In the genomic region with DNA sequence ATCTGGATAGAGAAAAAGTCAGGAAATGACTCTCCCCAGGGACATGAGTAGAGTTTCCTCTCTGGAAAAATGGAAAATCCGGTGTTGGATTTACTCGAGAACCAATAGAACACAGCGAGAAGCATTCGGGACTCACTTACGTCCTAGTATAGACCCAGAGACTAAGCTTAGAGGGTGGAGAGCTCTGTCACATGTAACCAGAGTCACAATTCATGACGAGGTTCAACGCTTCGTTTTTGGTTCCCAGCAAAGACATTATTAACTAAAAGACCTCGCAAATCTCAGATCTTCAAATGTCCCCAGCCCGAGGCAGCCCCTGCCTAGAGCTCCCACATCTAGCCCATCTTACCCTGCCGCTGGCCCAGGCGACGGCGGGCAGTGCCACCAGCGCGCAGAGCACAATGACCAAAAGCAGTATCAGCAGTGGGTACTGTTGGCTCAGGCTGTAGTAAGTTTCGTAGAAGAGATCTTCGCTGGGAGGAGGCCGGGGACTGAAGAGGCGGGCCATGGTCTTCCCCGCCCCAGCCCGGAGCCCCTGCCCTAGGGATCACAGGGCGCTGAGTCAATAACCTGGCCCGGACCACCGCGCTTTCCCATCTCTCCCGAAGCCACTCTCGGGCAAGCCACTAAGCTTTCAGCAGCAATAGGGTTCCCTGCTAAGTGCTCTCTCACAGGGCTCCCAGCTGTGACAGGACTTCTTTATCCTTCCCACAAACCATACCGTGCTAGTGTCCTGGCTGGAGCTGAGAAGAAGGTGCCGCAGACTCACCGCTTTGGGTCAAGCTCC, we compare ENCODE assay signal across 8 mouse cellular contexts. TPM values are rescaled to one million over a fixed set of nuclear protein-coding genes. Genes with fewer than 3 reads are reported as not detected.
DNase-seq lines count a peak whose midpoint lies in the region; ATAC-seq and TF ChIP-seq lines count a peak whose summit lies in the region.

No protein-coding gene starts in this region.

- no peak for ATAC-seq in forebrain, embryonic 11.5 days (replicated peaks; ENCODE audit: low FRiP score)
- no peak for ATAC-seq in hindbrain, embryonic 11.5 days (ENCODE audit: low FRiP score)
- no peak for ATAC-seq in liver, embryonic 12.5 days
- no peak for ATAC-seq in neural tube, embryonic 14.5 days (ENCODE audit: low read depth)
- ATAC-seq in activated CD4-positive, CD25-positive, alpha-beta regulatory T cell, adult 4 months, result no peak

- H3K4me3 ChIP-seq in thymus, adult 2 months (ENCODE audit: control insufficient read depth, insufficient read depth, low read length), result no peak overlapping the region
- peak overlapping the region; percentile 17; the same call in 1 of the 2 replicates for H3K4me3 ChIP-seq in forebrain, embryonic 11.5 days (ENCODE audit: low read depth, low read length)
- peak overlapping the region; percentile 29 for H3K4me3 ChIP-seq in hindbrain, embryonic 11.5 days (ENCODE audit: low read depth, low read length)
- peak overlapping the region; percentile 31 for H3K4me3 ChIP-seq in liver, embryonic 12.5 days
- H3K4me3 ChIP-seq in neural tube, embryonic 14.5 days (ENCODE audit: low read depth, low read length), result peak overlapping the region; percentile 26

- no peaks in the 10 kb centered on the region for H3K9me3 ChIP-seq in forebrain, embryonic 11.5 days (ENCODE audit: control insufficient read depth, low read length)
- H3K9me3 ChIP-seq in hindbrain, embryonic 11.5 days (ENCODE audit: control insufficient read depth, low read length), result no peaks in the 10 kb centered on the region
- no peaks in the 10 kb centered on the region for H3K9me3 ChIP-seq in liver, embryonic 12.5 days (replicated peaks)
- H3K9me3 ChIP-seq in neural tube, embryonic 14.5 days (ENCODE audit: control insufficient read depth, low read length), result no peaks in the 10 kb centered on the region

- H3K27me3 ChIP-seq in thymus, adult 2 months (ENCODE audit: control insufficient read depth, insufficient read depth, low read length), result no peaks in the 10 kb centered on the region
- peaks cover 53% of the 10 kb centered on the region for H3K27me3 ChIP-seq in forebrain, embryonic 11.5 days (ENCODE audit: control insufficient read depth, insufficient read depth, low read length)
- peaks cover 56% of the 10 kb centered on the region for H3K27me3 ChIP-seq in hindbrain, embryonic 11.5 days (ENCODE audit: control insufficient read depth, insufficient read depth, low read length)
- peaks cover 83% of the 10 kb centered on the region for H3K27me3 ChIP-seq in liver, embryonic 12.5 days (replicated peaks)
- H3K27me3 ChIP-seq in neural tube, embryonic 14.5 days (ENCODE audit: control insufficient read depth, insufficient read depth, low read length), result peaks cover 35% of the 10 kb centered on the region

- H3K9ac ChIP-seq in forebrain, embryonic 11.5 days (ENCODE audit: low read length), result peak overlapping the region; percentile 14; the same call in 1 of the 2 replicates
- H3K9ac ChIP-seq in hindbrain, embryonic 11.5 days (ENCODE audit: low read depth, low read length), result 0 out of 2 replicates have a peak overlapping the region, but pooled peaks have one; percentile 31
- no peak overlapping the region for H3K9ac ChIP-seq in liver, embryonic 12.5 days
- no peak overlapping the region; the same call in 1 of the 2 replicates for H3K9ac ChIP-seq in neural tube, embryonic 14.5 days (replicated peaks; ENCODE audit: low read depth, low read length)

- TF ChIP-seq CTCF in thymus, adult 2 months (IDR thresholded peaks at IDR 0.05; ENCODE audit: borderline replicate concordance, control insufficient read depth, extremely low read depth, insufficient read depth, low read length, poor library complexity), result no peak

- peak overlapping the region; percentile 36 for H3K4me2 ChIP-seq in forebrain, embryonic 11.5 days (ENCODE audit: low read depth, low read length, severe bottlenecking)
- H3K4me2 ChIP-seq in hindbrain, embryonic 11.5 days (replicated peaks; ENCODE audit: low read depth, low read length), result peak overlapping the region; percentile 32
- H3K4me2 ChIP-seq in liver, embryonic 12.5 days, result peak overlapping the region; percentile 44
- H3K4me2 ChIP-seq in neural tube, embryonic 14.5 days (ENCODE audit: low read depth, low read length), result peak overlapping the region; percentile 37; the same call in 1 of the 2 replicates

- no peak for TF ChIP-seq POLR2A in thymus, adult 2 months (IDR thresholded peaks at IDR 0.05; ENCODE audit: control insufficient read depth, extremely low read depth, insufficient read depth, low read length, poor library complexity)

- peaks cover 10% of the 10 kb centered on the region for H3K4me1 ChIP-seq in thymus, adult 2 months (replicated peaks; ENCODE audit: control insufficient read depth, insufficient read depth, low read length)
- peaks cover 3% of the 10 kb centered on the region; the same call in 1 of the 2 replicates for H3K4me1 ChIP-seq in forebrain, embryonic 11.5 days (replicated peaks; ENCODE audit: control insufficient read depth, insufficient read depth, low read length)
- H3K4me1 ChIP-seq in hindbrain, embryonic 11.5 days (replicated peaks; ENCODE audit: control insufficient read depth, insufficient read depth, low read length), result peaks cover 5% of the 10 kb centered on the region
- peaks cover 37% of the 10 kb centered on the region for H3K4me1 ChIP-seq in liver, embryonic 12.5 days
- 0 out of 2 replicates have a peak, but pooled peaks cover 3% of the 10 kb centered on the region for H3K4me1 ChIP-seq in neural tube, embryonic 14.5 days (ENCODE audit: control insufficient read depth, insufficient read depth, low read length)

- no peak overlapping the region for H3K27ac ChIP-seq in thymus, adult 2 months (ENCODE audit: control insufficient read depth, insufficient read depth, low read length)
- H3K27ac ChIP-seq in forebrain, embryonic 11.5 days (ENCODE audit: low read depth, low read length), result no peak overlapping the region
- H3K27ac ChIP-seq in hindbrain, embryonic 11.5 days (ENCODE audit: low read depth, low read length), result no peak overlapping the region
- no peak overlapping the region for H3K27ac ChIP-seq in liver, embryonic 12.5 days
- no peak overlapping the region for H3K27ac ChIP-seq in neural tube, embryonic 14.5 days (ENCODE audit: low read depth, low read length)

- peak; percentile 0 for DNase-seq in thymus, adult 2 months
- no peak for DNase-seq in thymus, adult 18-20 months
- DNase-seq in forebrain, embryonic 11.5 days (ENCODE audit: low spot score), result no peak
- peak; percentile 54 for DNase-seq in hindbrain, embryonic 11.5 days (ENCODE audit: low spot score)
- no peak for DNase-seq in layer of hippocampus, adult 8-10 months (ENCODE audit: low spot score in 2 of 2)

- H3K36me3 ChIP-seq in thymus, adult 2 months (ENCODE audit: control insufficient read depth, insufficient read depth, low read length), result no peaks in the 10 kb centered on the region
- no peaks in the 10 kb centered on the region for H3K36me3 ChIP-seq in forebrain, embryonic 11.5 days (ENCODE audit: control insufficient read depth, insufficient read depth, low read length)
- no peaks in the 10 kb centered on the region for H3K36me3 ChIP-seq in hindbrain, embryonic 11.5 days (ENCODE audit: control insufficient read depth, insufficient read depth, low read length)
- H3K36me3 ChIP-seq in liver, embryonic 12.5 days, result peaks cover 8% of the 10 kb centered on the region; the same call in 1 of the 2 replicates
- H3K36me3 ChIP-seq in neural tube, embryonic 14.5 days (ENCODE audit: control insufficient read depth, insufficient read depth, low read length), result no peaks in the 10 kb centered on the region

- 72% methylated on average over 31 of the region's 31 CpGs for WGBS in thymus, adult 2 months
- WGBS in forebrain, embryonic 11.5 days, result 1% methylated on average over 31 of the region's 31 CpGs
- WGBS in hindbrain, embryonic 11.5 days, result 1% methylated on average over 31 of the region's 31 CpGs
- WGBS in liver, embryonic 12.5 days (ENCODE audit: insufficient replicate concordance), result 6% methylated on average over 31 of the region's 31 CpGs
- WGBS in neural tube, embryonic 14.5 days, result 2% methylated on average over 31 of the region's 31 CpGs

RNA-seq across cellular contexts. Expression of a gene that starts 0.5 kb away (rescaled TPM):
- 7.4 and 11.2 TPM in 2 replicates for polyA plus RNA-seq in thymus, adult 2 months (2012; rRNA removed)
- 6.1 and 7.2 TPM in 2 replicates for polyA plus RNA-seq in forebrain, embryonic 11.5 days (2014; fragmentation: Nextera tagmentation; extraction: Ambion mirVana)
- 6.6 and 7.6 TPM in 2 replicates for polyA plus RNA-seq in hindbrain, embryonic 11.5 days (2014; fragmentation: Nextera tagmentation; extraction: Ambion mirVana)
- polyA plus RNA-seq in liver, embryonic 12.5 days (2016; fragmentation: Nextera tagmentation; extraction: Ambion mirVana), result 2.9 and 3.6 TPM in 2 replicates
- 1.9 and 3.9 TPM in 2 replicates for polyA plus RNA-seq in neural tube, embryonic 14.5 days (2014; fragmentation: Nextera tagmentation; extraction: Ambion mirVana)
- under 1 TPM in 1 of 2 experiments, not detected in 1; 0.08 TPM for polyA plus RNA-seq in activated CD4-positive, CD25-positive, alpha-beta regulatory T cell, adult 4 months (2017; shearing (Covaris generic))
- total RNA-seq in layer of hippocampus, adult 8-10 months (2022), result 1 to 10 TPM; 3.4 to 6.8 (median 4.8) TPM

RNA-seq across cellular contexts. Expression of a gene that starts 5.3 kb away (rescaled TPM):
- 66.8 and 84.4 TPM in 2 replicates for polyA plus RNA-seq in thymus, adult 2 months (2012; rRNA removed)
- polyA plus RNA-seq in forebrain, embryonic 11.5 days (2014; fragmentation: Nextera tagmentation; extraction: Ambion mirVana), result 6.6 and 9.7 TPM in 2 replicates
- 11.0 and 12.9 TPM in 2 replicates for polyA plus RNA-seq in hindbrain, embryonic 11.5 days (2014; fragmentation: Nextera tagmentation; extraction: Ambion mirVana)
- polyA plus RNA-seq in liver, embryonic 12.5 days (2016; fragmentation: Nextera tagmentation; extraction: Ambion mirVana), result 29.1 and 30.0 TPM in 2 replicates
- 1.9 and 2.2 TPM in 2 replicates for polyA plus RNA-seq in neural tube, embryonic 14.5 days (2014; fragmentation: Nextera tagmentation; extraction: Ambion mirVana)
- polyA plus RNA-seq in activated CD4-positive, CD25-positive, alpha-beta regulatory T cell, adult 4 months (2017; shearing (Covaris generic)), result 10 to 100 TPM; 94.3 to 99.3 TPM
- 1 to 10 TPM in 1 of 4 experiments, under 1 TPM in 2, not detected in 1; 0.95 to 3.4 (median 0.99) TPM for total RNA-seq in layer of hippocampus, adult 8-10 months (2022)

RNA-seq across cellular contexts. Expression of a gene that starts 17.6 kb away (rescaled TPM):
- polyA plus RNA-seq in thymus, adult 2 months (2012; rRNA removed), result 2.6 and 2.8 TPM in 2 replicates
- polyA plus RNA-seq in forebrain, embryonic 11.5 days (2014; fragmentation: Nextera tagmentation; extraction: Ambion mirVana), result 0.45 TPM in 1 of 2 replicates, not detected in the other
- 0.14 TPM in 1 of 2 replicates, not detected in the other for polyA plus RNA-seq in hindbrain, embryonic 11.5 days (2014; fragmentation: Nextera tagmentation; extraction: Ambion mirVana)
- 3.1 and 3.6 TPM in 2 replicates for polyA plus RNA-seq in liver, embryonic 12.5 days (2016; fragmentation: Nextera tagmentation; extraction: Ambion mirVana)
- polyA plus RNA-seq in neural tube, embryonic 14.5 days (2014; fragmentation: Nextera tagmentation; extraction: Ambion mirVana), result 0.19 and 0.24 TPM in 2 replicates
- polyA plus RNA-seq in activated CD4-positive, CD25-positive, alpha-beta regulatory T cell, adult 4 months (2017; shearing (Covaris generic)), result 1 to 10 TPM; 2.5 to 5.6 TPM
- under 1 TPM in 1 of 4 experiments, not detected in 3; 0.32 TPM for total RNA-seq in layer of hippocampus, adult 8-10 months (2022)

RNA-seq across cellular contexts. Expression of a gene that starts 22.1 kb away (rescaled TPM):
- 1.7 and 1.8 TPM in 2 replicates for polyA plus RNA-seq in thymus, adult 2 months (2012; rRNA removed)
- 0.32 and 0.43 TPM in 2 replicates for polyA plus RNA-seq in forebrain, embryonic 11.5 days (2014; fragmentation: Nextera tagmentation; extraction: Ambion mirVana)
- 0.28 and 0.62 TPM in 2 replicates for polyA plus RNA-seq in hindbrain, embryonic 11.5 days (2014; fragmentation: Nextera tagmentation; extraction: Ambion mirVana)
- polyA plus RNA-seq in liver, embryonic 12.5 days (2016; fragmentation: Nextera tagmentation; extraction: Ambion mirVana), result 1.3 and 1.8 TPM in 2 replicates
- polyA plus RNA-seq in neural tube, embryonic 14.5 days (2014; fragmentation: Nextera tagmentation; extraction: Ambion mirVana), result 0.27 and 0.59 TPM in 2 replicates
- polyA plus RNA-seq in activated CD4-positive, CD25-positive, alpha-beta regulatory T cell, adult 4 months (2017; shearing (Covaris generic)), result under 1 TPM in 1 of 2 experiments, not detected in 1; 0.40 TPM
- total RNA-seq in layer of hippocampus, adult 8-10 months (2022), result under 1 TPM in 3 of 4 experiments, not detected in 1; 0.16 to 0.23 (median 0.22) TPM

RNA-seq across cellular contexts. Expression of a gene that starts 25.1 kb away (rescaled TPM):
- polyA plus RNA-seq in thymus, adult 2 months (2012; rRNA removed), result 1.8 and 2.7 TPM in 2 replicates
- polyA plus RNA-seq in forebrain, embryonic 11.5 days (2014; fragmentation: Nextera tagmentation; extraction: Ambion mirVana), result not detected in 2 replicates
- 0.33 TPM in 1 of 2 replicates, not detected in the other for polyA plus RNA-seq in hindbrain, embryonic 11.5 days (2014; fragmentation: Nextera tagmentation; extraction: Ambion mirVana)
- 10.7 and 11.2 TPM in 2 replicates for polyA plus RNA-seq in liver, embryonic 12.5 days (2016; fragmentation: Nextera tagmentation; extraction: Ambion mirVana)
- polyA plus RNA-seq in neural tube, embryonic 14.5 days (2014; fragmentation: Nextera tagmentation; extraction: Ambion mirVana), result not detected in 2 replicates
- not detected for polyA plus RNA-seq in activated CD4-positive, CD25-positive, alpha-beta regulatory T cell, adult 4 months (2017; shearing (Covaris generic))
- 1 to 10 TPM; 1.4 to 3.0 (median 1.7) TPM for total RNA-seq in layer of hippocampus, adult 8-10 months (2022)

Comparison
In these comparisons a context has a peak if more than half of its experiments do, and no peak if none do; other contexts are left out.
1. DNase-seq: peak in thymus, adult 2 months (single experiment) and hindbrain, embryonic 11.5 days (single experiment); none in thymus, adult 18-20 months (0 of 2), forebrain, embryonic 11.5 days (single experiment) and layer of hippocampus, adult 8-10 months (0 of 2).
2. H3K9ac ChIP-seq: peak in forebrain, embryonic 11.5 days (single experiment) and hindbrain, embryonic 11.5 days (single experiment); none in liver, embryonic 12.5 days (single experiment) and neural tube, embryonic 14.5 days (single experiment).
3. Peak in every context shown above with its lines, with median percentiles within 50 percentile points of each other: H3K4me2 ChIP-seq.